Mouse (Mus musculus) c-Kit-positive CD71-positive TER-119-negative erythroid progenitor cells, embryonic 14.5 days (primary cell): ENCODE results near the gene Cltc.
"Not testable (repeated sequence)": the region's sequence is repeated elsewhere in the genome, so short reads cannot be mapped to it uniquely, and the experiment has no call there.

Experiments used
- DNase-seq: peaks from one replicate; pipeline ENCODE4 v3.0.0-alpha.2; 2013; ENCODE audit warnings: low read depth

Gene Cltc

GRCm38 (mm10) chr11:86757480-86758371 lies at the start of gene Cltc:
TSS of gene Cltc (minus strand) at chr11:86757565.
- peak; percentile 94 for DNase-seq

GRCm38 (mm10) chr11:86807001-86807477 lies 49.7 kb upstream of the Cltc start:
- DNase-seq: peak; percentile 41

GRCm38 (mm10) chr11:86794161-86794560 lies 36.8 kb upstream of the Cltc start:
- DNase-seq: no peak

GRCm38 (mm10) chr11:86787436-86787835 lies 30.1 kb upstream of the Cltc start:
- not testable (repeated sequence) for DNase-seq

- DNase-seq: no peak
Observed at GRCm38 (mm10) chr11:86785767-86786166, 28.4 kb upstream of the Cltc start.

- no peak for DNase-seq
Observed at GRCm38 (mm10) chr11:86769884-86770283, 12.5 kb upstream of the Cltc start.

- DNase-seq: no peak
Observed at GRCm38 (mm10) chr11:86764501-86764900, 7.1 kb upstream of the Cltc start.

GRCm38 (mm10) chr11:86763127-86763526 lies 5.8 kb upstream of the Cltc start:
- DNase-seq: not testable (repeated sequence)

- DNase-seq: no peak
Observed at GRCm38 (mm10) chr11:86760357-86760756, 3.0 kb upstream of the Cltc start.

- no peak for DNase-seq
Observed at GRCm38 (mm10) chr11:86759886-86760285, 2.5 kb upstream of the Cltc start.

GRCm38 (mm10) chr11:86759226-86759625 lies 1.9 kb upstream of the Cltc start:
- DNase-seq: no peak

- DNase-seq: no peak
Observed at GRCm38 (mm10) chr11:86758559-86758958, 1.2 kb upstream of the Cltc start.

- no peak for DNase-seq
Observed at GRCm38 (mm10) chr11:86757142-86757479, 254 bp downstream of the Cltc start.

GRCm38 (mm10) chr11:86756156-86757141 lies 916 bp downstream of the Cltc start:
- DNase-seq: peak; percentile 83

GRCm38 (mm10) chr11:86752404-86752803 lies 5.0 kb downstream of the Cltc start:
- DNase-seq: no peak

- no peak for DNase-seq
Observed at GRCm38 (mm10) chr11:86751010-86751409, 6.4 kb downstream of the Cltc start.

- no peak for DNase-seq
Observed at GRCm38 (mm10) chr11:86749776-86750423, 7.5 kb downstream of the Cltc start.

- no peak for DNase-seq
Observed at GRCm38 (mm10) chr11:86745634-86746404, 11.5 kb downstream of the Cltc start.

- peak; percentile 95 for DNase-seq
Observed at GRCm38 (mm10) chr11:86742605-86743004, 14.8 kb downstream of the Cltc start.

- no peak for DNase-seq
Observed at GRCm38 (mm10) chr11:86741505-86741904, 15.9 kb downstream of the Cltc start.

GRCm38 (mm10) chr11:86739470-86739869 lies 17.9 kb downstream of the Cltc start:
- no peak for DNase-seq
